12 mouse cellular contexts compared by ENCODE assay signal in the genomic region with DNA sequence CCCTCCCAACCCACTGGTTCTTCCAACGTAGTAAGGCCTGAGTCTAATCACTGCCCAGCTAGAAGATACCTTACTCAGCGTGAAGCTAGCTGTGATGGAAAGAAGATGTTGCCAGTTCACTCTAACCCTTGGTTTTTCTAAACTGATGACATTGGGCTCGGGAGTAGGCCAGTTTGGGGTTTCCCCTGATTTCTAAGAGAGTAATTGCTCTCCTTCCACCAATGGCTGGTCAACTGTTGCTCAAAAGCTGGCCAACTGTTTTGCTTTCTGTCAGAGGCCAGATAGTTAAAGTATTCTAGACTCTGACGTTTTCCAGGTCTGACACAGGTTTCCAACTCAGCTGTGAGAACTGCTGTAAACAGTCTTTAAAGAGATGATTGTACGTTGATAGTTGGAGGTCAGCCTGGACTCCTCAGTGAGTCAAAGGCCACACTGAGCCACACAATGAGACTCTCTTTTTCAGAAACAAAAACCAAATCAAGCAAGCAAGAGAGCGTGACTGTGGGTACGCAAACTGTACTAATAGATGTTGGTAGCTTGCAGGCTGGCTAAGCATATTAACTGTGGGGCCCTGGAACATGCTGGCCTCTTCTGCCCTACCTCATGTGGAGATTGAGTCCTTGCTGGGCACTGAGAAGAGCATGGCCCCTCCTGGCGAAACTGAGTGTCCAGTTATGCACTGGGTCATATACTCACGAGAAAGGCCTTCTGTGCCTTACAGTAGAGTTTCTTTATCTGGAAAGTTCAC. TPM values are rescaled to one million over a fixed set of nuclear protein-coding genes. Genes with fewer than 3 reads are reported as not detected.
DNase-seq lines count a peak whose midpoint lies in the region; ATAC-seq and TF ChIP-seq lines count a peak whose summit lies in the region.
"Had no signal": no experiment of that assay in that cellular context is flagged by ENCODE, and none has a peak within 500 bp of the region (broad histone marks: within the 10 kb centered on the region; RNA-seq: fewer than 3 reads in every experiment).

No protein-coding gene starts in this region.

- peak overlapping the region; percentile 90 for H3K9ac ChIP-seq in CH12.LX (ENCODE audit: insufficient read depth, low read depth)
- H3K9ac ChIP-seq: hindbrain, embryonic 15.5 days; midbrain, embryonic 13.5 days had no signal

- TF ChIP-seq CTCF in kidney, adult 2 months (conservative IDR thresholded peaks at IDR 0.05; ENCODE audit: insufficient read depth, insufficient read length, low read depth, low read length), result no peak
- no peak for TF ChIP-seq CTCF in CH12.LX (conservative IDR thresholded peaks at IDR 0.05 in 1 of 2, IDR thresholded peaks at IDR 0.05 in 1 of 2; ENCODE audit: low read depth in 2 of 2, low read length in 2 of 2)

- TF ChIP-seq POLR2A in kidney, adult 2 months (IDR thresholded peaks at IDR 0.05; ENCODE audit: low read depth, low read length), result no peak
- TF ChIP-seq POLR2A in CH12.LX (IDR thresholded peaks at IDR 0.05; ENCODE audit: low read depth, low read length), result peak; percentile 24; the same call in 1 of the 2 replicates

- peak; percentile 71 for TF ChIP-seq EP300 in CH12.LX (IDR thresholded peaks at IDR 0.05; ENCODE audit: low read length)

- no peaks in the 10 kb centered on the region for H3K27me3 ChIP-seq in kidney, adult 2 months (replicated peaks; ENCODE audit: control insufficient read depth, insufficient read depth, low read length)
- no peaks in the 10 kb centered on the region for H3K27me3 ChIP-seq in CH12.LX (replicated peaks)
- H3K27me3 ChIP-seq in hindbrain, embryonic 10.5 days (ENCODE audit: insufficient read depth, poor library complexity, severe bottlenecking), result peaks cover 50% of the 10 kb centered on the region

- H3K36me3 ChIP-seq in kidney, adult 2 months (ENCODE audit: control insufficient read depth, insufficient read depth, low read length), result no peaks in the 10 kb centered on the region
- peaks cover 0 to 15% of the 10 kb centered on the region in 2 experiments for H3K36me3 ChIP-seq in CH12.LX (replicated peaks in 1 of 2; ENCODE audit: control insufficient read depth in 1 of 2, insufficient read depth in 1 of 2, low read length in 1 of 2)
- H3K36me3 ChIP-seq in hindbrain, embryonic 10.5 days, result no peaks in the 10 kb centered on the region
- H3K36me3 ChIP-seq: hindbrain, embryonic 15.5 days; midbrain, embryonic 13.5 days had no signal

- peak overlapping the region; percentile 92 for H3K4me2 ChIP-seq in CH12.LX (ENCODE audit: insufficient read depth, low read depth, poor library complexity, severe bottlenecking)
- H3K4me2 ChIP-seq: hindbrain, embryonic 15.5 days; midbrain, embryonic 13.5 days had no signal

- no peak; the same call in none of the 2 replicates for TF ChIP-seq RAD21 in CH12.LX (IDR thresholded peaks at IDR 0.05; ENCODE audit: low read depth, low read length)

- peaks cover 43% of the 10 kb centered on the region for H3K4me1 ChIP-seq in kidney, adult 2 months (ENCODE audit: control insufficient read depth, insufficient read depth, low read length)
- H3K4me1 ChIP-seq in CH12.LX (ENCODE audit: control insufficient read depth in 1 of 2, insufficient read depth in 2 of 2), result peaks cover 13 to 52% of the 10 kb centered on the region in 2 experiments
- peaks cover 38% of the 10 kb centered on the region for H3K4me1 ChIP-seq in hindbrain, embryonic 10.5 days (replicated peaks)

- H3K4me3 ChIP-seq in kidney, adult 2 months (ENCODE audit: insufficient read depth, low read depth, low read length), result peak overlapping the region; percentile 14
- peak overlapping the region; percentile 25 to 57 (median 53) for H3K4me3 ChIP-seq in CH12.LX (replicated peaks in 1 of 3; ENCODE audit: low read depth in 2 of 3, low read length in 2 of 3, poor library complexity in 1 of 3)
- no peak overlapping the region for H3K4me3 ChIP-seq in hindbrain, embryonic 10.5 days
- H3K4me3 ChIP-seq: hindbrain, embryonic 15.5 days; midbrain, embryonic 13.5 days had no signal

- peak overlapping the region; percentile 39 for H3K27ac ChIP-seq in kidney, adult 2 months (ENCODE audit: insufficient read depth, low read depth, low read length)
- peak overlapping the region; percentile 89 for H3K27ac ChIP-seq in CH12.LX (ENCODE audit: insufficient read depth, low read depth)
- no peak overlapping the region for H3K27ac ChIP-seq in hindbrain, embryonic 10.5 days
- H3K27ac ChIP-seq: hindbrain, embryonic 15.5 days; midbrain, embryonic 13.5 days had no signal

- dilution Hi-C loops in CH12.LX (cut with MboI; ENCODE audit: extremely low pct_ligation_motif_present, extremely low pct_unique_long_range_greater_than_20kb, low sequenced_read_pairs), result no loop called here

- in situ Hi-C loops in CH12.LX (cut with MboI; ENCODE audit: low pct_ligation_motif_present, low pct_unique_long_range_greater_than_20kb, low sequenced_read_pairs), result loop anchor here (10.0 kb wide), 1 partner anchor 58 kb away; no protein-coding TSS in a partner anchor

- peak; percentile 78 for DNase-seq in kidney, adult 2 months
- DNase-seq in kidney, postnatal 4 days, result no peak
- peak; percentile 78 for DNase-seq in CH12.LX (ENCODE audit: extremely low read depth)
- peak; percentile 35 for DNase-seq in MN1 (ENCODE audit: low spot score)
- peak; percentile 64 for DNase-seq in kidney, adult 9 months
- DNase-seq in hindbrain, embryonic 10.5 days (ENCODE audit: low spot score), result no peak
- DNase-seq in adrenal gland, postnatal 10 days, result no peak
- DNase-seq: adrenal gland, postnatal 36 days had no signal

- no peak for ATAC-seq in erythroblast, adult 5-6 weeks (replicated peaks; ENCODE audit: low FRiP score, poor library complexity, severe bottlenecking)
- ATAC-seq: forebrain, embryonic 14.5 days; midbrain, embryonic 13.5 days had no signal

- no peaks in the 10 kb centered on the region for H3K9me3 ChIP-seq in CH12.LX (replicated peaks; ENCODE audit: low read length)
- H3K9me3 ChIP-seq in hindbrain, embryonic 10.5 days, result no peaks in the 10 kb centered on the region
- H3K9me3 ChIP-seq: hindbrain, embryonic 15.5 days; midbrain, embryonic 13.5 days had no signal

- WGBS in kidney, adult 2 months, result 34% methylated on average over 9 of the region's 9 CpGs
- 58% methylated on average over 9 of the region's 9 CpGs for WGBS in hindbrain, embryonic 10.5 days

- H3K79me2 ChIP-seq in CH12.LX (replicated peaks; ENCODE audit: control insufficient read depth, extremely low read depth, insufficient read depth, poor library complexity, severe bottlenecking), result peaks cover 60% of the 10 kb centered on the region

TF ChIP-seq in CH12.LX, 34 proteins besides CTCF, POLR2A, EP300 and RAD21:
- TF ChIP-seq JUN (IDR thresholded peaks at IDR 0.05; ENCODE audit: insufficient read depth, low read depth, low read length) (no peak), ETS1 (conservative IDR thresholded peaks at IDR 0.05; ENCODE audit: low read depth, low read length) (peak; percentile 92), MAFK (IDR thresholded peaks at IDR 0.05; ENCODE audit: insufficient replicate concordance, low read length) (peak; percentile 37; the same call in 1 of the 2 replicates), SIN3A (IDR thresholded peaks at IDR 0.05; ENCODE audit: low read length) (peak; percentile 96), BHLHE40 (IDR thresholded peaks at IDR 0.05; ENCODE audit: low read depth, low read length) (peak; percentile 30; the same call in 1 of the 2 replicates), TBP (conservative IDR thresholded peaks at IDR 0.05; ENCODE audit: low read depth, low read length) (peak; percentile 75), USF1 (IDR thresholded peaks at IDR 0.05; ENCODE audit: low read depth, low read length) (no peak), SMC3 (IDR thresholded peaks at IDR 0.05; ENCODE audit: low read depth, low read length) (0 out of 2 replicates have a peak, but pooled peaks have one; percentile 8), IRF4 (IDR thresholded peaks at IDR 0.05; ENCODE audit: low read depth, low read length) (peak; percentile 72), CHD1 (IDR thresholded peaks at IDR 0.05; ENCODE audit: low read depth, low read length) (peak; percentile 77; the same call in 1 of the 2 replicates), MYC (IDR thresholded peaks at IDR 0.05; ENCODE audit: low read depth, low read length) (peak; percentile 31; the same call in 1 of the 2 replicates), PAX5 (IDR thresholded peaks at IDR 0.05; ENCODE audit: low read length) (no peak), JUND (conservative IDR thresholded peaks at IDR 0.05; ENCODE audit: low read depth, low read length) (peak; percentile 63), ZKSCAN1 (IDR thresholded peaks at IDR 0.05; ENCODE audit: borderline replicate concordance, low read depth, low read length) (no peak), ZMIZ1 (IDR thresholded peaks at IDR 0.05; ENCODE audit: low read depth, low read length) (peak; percentile 58; the same call in 1 of the 2 replicates), ZC3H11A (IDR thresholded peaks at IDR 0.05; ENCODE audit: low read depth, low read length) (no peak), ZNF384 (IDR thresholded peaks at IDR 0.05; ENCODE audit: low read depth, low read length) (peak; percentile 13; the same call in 1 of the 2 replicates), MXI1 (IDR thresholded peaks at IDR 0.05; ENCODE audit: low read depth, low read length) (peak; percentile 82), TCF12 (IDR thresholded peaks at IDR 0.05; ENCODE audit: low read depth, low read length) (peak; percentile 70; the same call in 1 of the 2 replicates), ELF1 (IDR thresholded peaks at IDR 0.05; ENCODE audit: low read depth, low read length) (0 out of 2 replicates have a peak, but pooled peaks have one; percentile 25)

RNA-seq across cellular contexts. Expression of a gene that starts 2.9 kb away (rescaled TPM):
- polyA plus RNA-seq in kidney, adult 2 months (2012; rRNA removed), result 9.0 and 11.3 TPM in 2 replicates
- 27.6 and 28.8 TPM in 2 replicates for total RNA-seq in CH12.LX (2012; rRNA removed)
- total RNA-seq in CH12.LX (2014; rRNA removed), result 15.8 and 16.3 TPM in 2 replicates
- polyA plus RNA-seq in CH12.LX (2012; ENCODE audit: insufficient read length, low read depth), result 27.3 and 31.0 TPM in 2 replicates
- 3.1 and 4.2 TPM in 2 replicates for total RNA-seq in erythroblast, adult 5-6 weeks (2015; ENCODE audit: low replicate concordance)
- total RNA-seq in erythroblast, adult 5-6 weeks (2017; ENCODE audit: low replicate concordance), result 4.6 and 8.8 TPM in 2 replicates
- polyA plus RNA-seq in hindbrain, embryonic 10.5 days (2016; fragmentation: Nextera tagmentation; extraction: Ambion mirVana), result 0.46 and 0.55 TPM in 2 replicates
- 10 to 100 TPM; 16.4 to 28.3 TPM for total RNA-seq in adrenal gland, postnatal 10 days (2021)

RNA-seq across cellular contexts. Expression of a gene that starts 29.6 kb away (rescaled TPM):
- polyA plus RNA-seq in kidney, adult 2 months (2012; rRNA removed), result 87.4 and 90.9 TPM in 2 replicates
- total RNA-seq in CH12.LX (2012; rRNA removed), result 26.5 and 28.0 TPM in 2 replicates
- 53.1 and 53.6 TPM in 2 replicates for total RNA-seq in CH12.LX (2014; rRNA removed)
- polyA plus RNA-seq in CH12.LX (2012; ENCODE audit: insufficient read length, low read depth), result 30.2 and 32.4 TPM in 2 replicates
- total RNA-seq in erythroblast, adult 5-6 weeks (2015; ENCODE audit: low replicate concordance), result 4.2 and 6.5 TPM in 2 replicates
- 3.3 and 4.2 TPM in 2 replicates for total RNA-seq in erythroblast, adult 5-6 weeks (2017; ENCODE audit: low replicate concordance)
- polyA plus RNA-seq in hindbrain, embryonic 10.5 days (2016; fragmentation: Nextera tagmentation; extraction: Ambion mirVana), result 31.7 and 33.0 TPM in 2 replicates
- total RNA-seq in adrenal gland, postnatal 10 days (2021), result 10 to 100 TPM; 42.5 to 47.8 TPM

Comparison
In these comparisons a context has a peak if more than half of its experiments do, and no peak if none do; other contexts are left out.
1. DNase-seq: peak in kidney, adult 2 months (single experiment), CH12.LX (single experiment), MN1 (single experiment) and kidney, adult 9 months (single experiment); none in kidney, postnatal 4 days (0 of 2), hindbrain, embryonic 10.5 days (single experiment) and adrenal gland, postnatal 10 days (single experiment).